Mouse (Mus musculus): Measurements from ENCODE around the gene Tgif1.

Gene Tgif1

DNA sequence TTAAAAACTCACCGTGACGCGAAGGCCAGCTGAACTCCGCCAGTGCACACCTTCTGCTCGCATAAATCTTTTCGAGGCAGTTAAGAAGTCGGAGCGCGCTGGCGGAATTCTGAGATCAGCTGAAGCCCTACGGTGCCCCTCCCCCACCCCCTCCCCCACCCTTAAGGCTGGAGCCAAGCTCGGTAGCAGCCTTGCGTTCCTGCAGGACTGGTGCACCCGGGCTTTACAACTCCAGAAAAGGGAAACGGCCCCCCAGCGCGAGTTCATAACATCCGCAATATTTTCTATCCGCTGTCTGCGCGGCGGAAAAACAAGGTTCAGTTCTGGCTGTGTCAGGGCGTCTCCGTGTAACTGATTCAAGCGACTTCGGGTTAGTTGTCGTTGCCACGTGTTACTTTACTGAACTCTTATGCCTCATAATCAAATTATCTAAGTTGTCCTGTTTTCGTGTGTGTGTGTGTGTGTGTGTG is at the start of gene Tgif1:
Tgif1 (minus strand) TSS at position 111 of the 470 bp plus-strand sequence.
- DNase-seq (ENCODE audit: low read depth, low spot score), result no peak

DNA sequence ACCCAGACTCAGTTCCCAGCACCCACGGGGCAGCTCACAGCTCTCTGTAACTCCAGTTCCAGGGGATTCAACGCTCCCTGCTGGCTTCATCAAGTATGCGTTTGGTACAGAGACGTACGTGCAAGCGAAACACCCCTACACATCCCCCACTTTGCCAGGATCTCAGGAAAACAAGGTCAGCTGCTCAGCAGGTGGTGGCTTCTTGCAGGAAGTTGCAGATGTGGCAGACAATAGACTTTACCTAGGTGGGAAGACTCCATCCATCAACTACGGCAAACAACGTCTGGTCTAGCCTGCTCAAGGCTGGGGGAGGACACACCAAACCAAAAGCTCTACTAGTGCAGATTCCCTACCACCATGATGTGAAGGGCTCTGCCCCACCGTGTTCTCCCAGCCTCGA is 47.3 kb upstream of the Tgif1 start:
- no peak for DNase-seq (ENCODE audit: low read depth, low spot score)

DNA sequence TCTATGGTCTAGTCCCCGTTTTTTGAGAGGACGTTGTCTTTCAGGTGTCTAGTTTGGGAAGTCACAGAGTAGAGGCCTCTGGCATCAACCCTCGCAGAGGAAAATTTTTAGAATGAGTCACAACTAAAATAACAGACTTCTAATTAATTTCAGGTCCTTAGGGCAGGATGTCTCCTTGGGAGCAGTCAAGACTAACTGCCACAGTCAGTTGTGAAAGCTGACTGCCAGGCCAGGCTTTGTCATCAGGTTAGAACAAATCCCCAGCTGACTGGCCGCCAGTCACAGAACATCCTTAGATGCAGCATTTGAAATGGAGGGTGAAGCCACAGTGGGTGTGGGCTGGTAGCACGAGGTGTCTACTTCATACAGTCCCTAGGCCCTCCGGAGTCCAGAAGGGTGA is 46.3 kb upstream of the Tgif1 start:
- DNase-seq (ENCODE audit: low read depth, low spot score), result no peak

DNA sequence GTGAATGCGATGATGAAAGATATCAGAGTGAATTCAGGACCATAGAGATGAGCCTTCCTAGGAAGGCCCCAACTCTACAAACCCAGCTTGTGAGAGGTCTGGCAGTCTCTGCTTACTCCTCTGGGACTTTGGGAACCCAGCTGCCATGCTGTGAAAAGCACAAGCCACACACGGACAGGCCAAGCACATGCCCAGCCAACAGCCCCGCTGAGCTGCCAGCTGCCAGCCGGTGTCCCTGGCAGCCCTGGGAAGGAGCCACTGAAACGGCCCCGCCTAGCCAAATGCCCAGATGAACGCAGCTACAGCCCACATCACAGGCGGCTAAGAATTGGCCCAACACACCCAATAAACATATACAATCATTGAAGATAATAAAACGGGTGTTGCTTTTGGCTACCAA is 41.5 kb upstream of the Tgif1 start:
- no peak for DNase-seq (ENCODE audit: low read depth, low spot score)

DNA sequence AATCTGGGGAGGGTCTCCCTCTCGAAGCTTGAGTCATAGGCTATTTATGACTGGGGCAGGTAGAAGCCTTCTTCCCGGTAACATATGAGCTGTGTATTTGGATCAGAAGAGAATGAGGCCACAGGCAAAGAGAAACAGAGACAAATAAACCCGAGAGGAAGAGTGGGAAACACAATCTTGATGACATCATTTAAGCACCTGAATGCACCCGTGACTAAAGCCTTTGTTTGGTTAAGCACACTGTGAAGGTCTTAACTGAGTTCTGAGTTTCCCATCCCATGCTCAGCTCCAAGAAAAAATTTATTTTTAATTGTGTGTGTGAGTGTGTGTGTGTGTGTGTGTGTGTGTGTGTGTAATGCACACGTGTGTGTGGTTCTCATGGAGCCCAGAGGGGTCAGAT is 39.8 kb upstream of the Tgif1 start:
- DNase-seq (ENCODE audit: low read depth, low spot score), result no peak

DNA sequence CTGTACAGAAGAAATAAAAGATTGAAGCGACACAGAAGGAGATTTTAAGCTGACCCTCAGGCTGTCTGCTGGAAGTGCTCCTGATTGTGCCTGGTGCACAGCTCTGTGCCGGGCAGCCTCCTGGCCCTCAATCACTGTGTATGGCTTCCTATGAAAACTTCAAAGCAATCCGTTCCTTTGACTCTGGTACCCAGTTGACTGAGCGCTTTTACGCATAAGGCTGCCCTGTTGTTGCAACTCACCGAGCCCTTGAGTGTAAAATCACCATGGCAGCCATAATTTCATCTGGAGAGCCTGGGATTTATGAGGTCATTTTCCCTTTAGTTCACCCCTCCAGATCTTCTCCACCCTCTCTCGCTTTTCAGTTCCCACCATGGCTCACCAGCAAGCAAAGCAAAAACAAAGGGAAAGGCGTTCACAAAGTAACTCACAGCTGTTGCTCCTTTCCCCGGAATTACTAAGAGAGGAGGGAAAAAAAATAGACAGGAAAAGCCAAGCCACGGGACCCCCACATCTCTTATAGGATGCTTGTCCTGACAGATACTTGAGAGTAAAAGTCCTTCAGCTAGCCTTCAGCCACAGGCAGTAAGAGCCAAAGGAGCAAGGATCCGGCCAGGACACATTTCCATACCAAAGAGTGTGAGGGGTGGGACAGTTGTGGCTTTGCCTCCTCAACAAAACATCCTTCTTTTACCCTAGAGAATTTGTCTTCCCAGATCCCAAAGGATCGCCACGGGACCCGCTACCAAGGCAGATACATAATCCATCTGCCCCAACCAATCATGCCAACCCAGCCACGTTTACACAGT is 39.1 kb upstream of the Tgif1 start:
- no peak for DNase-seq (ENCODE audit: low read depth, low spot score)

DNA sequence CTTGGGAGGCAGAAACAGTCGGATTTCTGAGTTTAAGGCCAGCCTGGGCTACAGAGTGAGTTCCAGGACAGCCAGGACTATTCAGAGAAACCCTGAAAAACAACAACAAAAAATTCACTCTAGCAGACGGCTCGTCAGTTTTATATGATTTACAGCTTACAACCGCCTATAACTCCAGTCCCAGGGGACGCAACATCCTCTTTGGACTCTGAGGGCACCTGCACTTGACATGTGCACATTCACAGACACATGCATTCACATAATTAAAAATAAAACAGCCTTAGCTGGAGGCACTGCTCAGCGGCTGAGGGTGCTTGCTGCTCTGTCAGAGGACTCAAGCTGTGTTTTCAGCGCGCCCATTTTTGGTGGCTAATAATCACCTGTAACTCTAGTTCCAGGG is 37.2 kb upstream of the Tgif1 start:
- no peak for DNase-seq (ENCODE audit: low read depth, low spot score)

DNA sequence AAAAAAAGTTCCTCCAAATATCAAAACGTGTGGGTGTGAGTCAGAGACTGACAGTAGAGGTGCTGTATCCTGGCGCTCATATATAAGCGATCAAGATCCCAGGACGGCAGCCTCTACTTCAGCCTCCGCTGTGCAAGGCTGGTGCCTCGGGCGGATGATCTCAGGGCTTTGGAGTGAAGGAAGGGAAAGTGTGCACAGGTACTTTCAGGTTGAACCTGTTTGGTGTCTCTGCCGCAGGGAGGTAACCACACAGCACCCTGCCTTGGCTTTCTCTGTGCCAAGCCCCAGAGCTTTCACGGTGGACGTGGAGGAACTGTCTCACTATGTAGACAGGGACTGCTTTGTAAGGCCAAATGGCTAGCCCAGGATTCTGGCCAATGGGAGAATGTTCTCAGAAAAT is 35.3 kb upstream of the Tgif1 start:
- DNase-seq (ENCODE audit: low read depth, low spot score), result no peak

DNA sequence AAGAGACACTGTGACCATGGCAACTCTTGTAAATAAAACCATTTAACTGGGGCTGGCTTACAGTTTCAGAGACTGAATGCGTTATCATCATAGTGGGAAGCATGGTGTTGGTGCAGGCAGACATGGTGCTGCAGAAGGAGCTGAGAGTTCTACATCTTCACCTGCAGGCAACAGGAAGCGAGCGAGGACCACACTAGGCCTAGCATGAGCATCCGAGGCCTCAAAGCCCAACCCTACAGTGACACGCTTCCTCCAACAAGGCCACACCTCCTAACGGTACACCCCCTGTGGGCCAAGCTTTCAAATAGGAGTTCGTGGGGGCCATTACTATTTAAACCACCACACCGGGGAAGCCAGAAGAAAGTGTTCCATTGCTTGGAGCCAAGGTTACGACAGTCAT is 34.5 kb upstream of the Tgif1 start:
- DNase-seq (ENCODE audit: low read depth, low spot score), result no peak

DNA sequence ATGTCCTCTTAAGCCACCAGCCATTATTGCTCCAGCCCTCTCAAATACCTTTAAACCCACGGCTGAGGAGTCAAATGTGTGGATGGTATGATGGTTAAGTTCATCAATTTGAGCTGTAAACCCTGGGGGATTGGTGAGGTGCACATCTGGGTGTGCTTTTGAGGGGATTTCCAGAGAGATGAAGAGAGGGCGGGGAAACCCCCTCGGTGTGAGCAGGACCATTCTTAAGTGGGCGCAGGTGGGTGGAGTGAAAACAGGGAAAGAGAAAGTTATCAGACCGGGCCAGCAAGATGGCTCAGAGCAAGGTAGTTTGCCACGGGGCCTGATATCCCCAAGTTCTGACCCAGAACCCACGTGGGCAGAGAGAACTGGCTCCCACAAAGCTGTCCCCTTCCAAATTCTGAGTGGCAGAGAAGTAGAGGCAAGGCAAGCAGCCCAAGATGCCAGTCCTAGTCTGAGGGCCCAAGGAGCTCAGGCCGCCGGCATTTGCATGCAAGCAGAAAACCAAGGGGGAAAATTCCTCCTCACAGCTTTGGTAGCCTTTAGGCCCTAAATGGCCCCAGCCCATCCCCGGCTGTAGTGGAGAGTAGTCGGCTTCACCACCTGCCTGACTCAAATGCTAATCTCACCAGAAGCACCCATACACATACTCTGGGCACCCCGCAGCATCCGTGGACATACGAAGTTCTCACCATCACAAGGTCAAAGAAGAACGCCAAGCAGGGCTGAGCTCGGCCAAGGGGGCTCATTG is 33.5 kb upstream of the Tgif1 start:
- DNase-seq (ENCODE audit: low read depth, low spot score), result no peak

DNA sequence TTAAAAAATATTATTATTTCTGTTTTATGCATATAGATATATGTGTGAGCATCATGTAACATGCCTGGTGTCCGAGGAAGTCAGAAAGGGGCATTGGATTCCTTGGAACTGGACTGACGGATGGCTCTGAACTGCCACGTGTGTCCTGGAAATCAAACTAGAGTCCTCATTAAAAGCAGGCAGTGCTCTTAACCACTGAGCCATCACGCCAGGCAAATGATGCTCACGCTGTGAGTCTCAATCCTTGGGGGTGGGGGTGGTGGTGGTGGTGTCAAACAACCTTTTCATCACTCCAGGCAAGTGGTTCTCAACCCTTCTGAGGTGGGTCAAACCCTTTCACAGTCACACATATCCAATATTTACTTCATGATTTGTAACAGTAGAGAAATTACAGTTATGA is 32.5 kb upstream of the Tgif1 start:
- no peak for DNase-seq (ENCODE audit: low read depth, low spot score)

DNA sequence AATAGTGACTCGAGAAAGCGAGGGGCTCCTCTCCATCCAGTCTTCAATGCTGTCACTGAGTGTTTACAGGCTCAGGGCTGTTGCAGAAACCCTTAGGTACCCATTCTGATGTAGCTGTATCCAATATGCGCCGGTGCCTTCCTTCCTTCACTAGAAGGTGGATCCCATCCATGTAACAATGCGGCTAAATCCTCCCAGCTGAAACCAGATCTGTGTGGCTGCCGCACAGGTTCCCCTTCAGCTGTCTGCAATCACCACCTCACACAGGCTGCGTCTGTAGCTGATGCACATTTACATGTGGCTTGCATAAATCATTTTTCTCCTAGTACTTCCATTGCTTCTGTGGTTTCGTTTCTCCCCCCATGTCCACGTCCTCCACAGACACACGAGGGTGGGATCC is 28.6 kb upstream of the Tgif1 start:
- DNase-seq (ENCODE audit: low read depth, low spot score), result no peak

DNA sequence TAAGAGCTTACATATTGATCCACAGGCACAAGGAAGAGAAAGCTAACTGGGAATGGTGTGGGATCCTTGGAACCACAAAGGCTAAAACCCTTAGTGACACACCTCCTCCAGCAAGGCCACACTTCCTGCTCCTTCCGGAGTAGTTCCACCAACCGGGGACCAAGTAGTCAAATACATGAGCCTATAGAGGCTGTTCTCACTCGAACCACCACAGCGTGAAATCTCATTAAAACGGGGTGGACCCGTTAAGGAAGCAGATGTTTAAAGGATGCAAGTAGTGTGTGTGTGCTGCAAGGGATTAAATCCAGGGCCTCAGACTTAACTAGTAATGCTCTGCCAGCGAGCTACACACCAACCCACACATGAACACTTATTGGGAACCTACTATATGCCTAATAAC is 27.8 kb upstream of the Tgif1 start:
- no peak for DNase-seq (ENCODE audit: low read depth, low spot score)

DNA sequence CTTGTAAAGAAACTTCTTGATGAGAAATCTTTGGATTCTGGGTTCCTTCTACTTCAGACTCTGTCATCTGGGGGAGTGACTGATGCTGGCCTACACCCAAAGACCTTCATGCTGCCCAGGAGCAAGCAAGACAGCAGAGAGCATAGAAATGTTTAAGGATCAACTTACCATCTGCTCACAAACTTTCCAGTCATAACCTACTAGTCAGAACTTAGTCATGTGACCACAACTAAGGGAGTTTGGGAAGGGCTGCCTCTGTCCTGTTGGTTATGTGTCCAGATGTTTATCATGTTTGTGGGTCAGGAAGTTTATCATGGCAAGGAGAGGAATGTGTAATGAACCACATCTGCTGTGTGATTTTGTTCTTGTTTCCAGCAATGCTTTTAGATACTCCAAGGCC is 24.9 kb upstream of the Tgif1 start:
- DNase-seq (ENCODE audit: low read depth, low spot score), result no peak

DNA sequence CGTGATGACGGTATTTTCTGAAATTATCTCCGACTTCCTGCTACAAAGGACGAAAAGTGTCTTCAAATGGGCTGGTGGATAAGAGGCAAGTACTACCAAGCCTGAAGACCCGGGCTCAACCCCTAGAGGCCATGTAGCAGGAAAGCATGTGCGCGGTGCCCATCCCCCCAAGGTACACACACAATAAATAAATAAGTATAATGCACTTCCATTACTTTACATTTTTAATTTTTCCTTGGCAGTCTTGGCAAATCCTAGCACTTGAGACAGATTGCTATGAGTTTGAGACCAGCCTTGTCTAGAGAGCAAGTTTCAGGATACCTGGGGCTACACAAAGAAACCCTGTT is 20.4 kb upstream of the Tgif1 start:
- no peak for DNase-seq (ENCODE audit: low read depth, low spot score)

DNA sequence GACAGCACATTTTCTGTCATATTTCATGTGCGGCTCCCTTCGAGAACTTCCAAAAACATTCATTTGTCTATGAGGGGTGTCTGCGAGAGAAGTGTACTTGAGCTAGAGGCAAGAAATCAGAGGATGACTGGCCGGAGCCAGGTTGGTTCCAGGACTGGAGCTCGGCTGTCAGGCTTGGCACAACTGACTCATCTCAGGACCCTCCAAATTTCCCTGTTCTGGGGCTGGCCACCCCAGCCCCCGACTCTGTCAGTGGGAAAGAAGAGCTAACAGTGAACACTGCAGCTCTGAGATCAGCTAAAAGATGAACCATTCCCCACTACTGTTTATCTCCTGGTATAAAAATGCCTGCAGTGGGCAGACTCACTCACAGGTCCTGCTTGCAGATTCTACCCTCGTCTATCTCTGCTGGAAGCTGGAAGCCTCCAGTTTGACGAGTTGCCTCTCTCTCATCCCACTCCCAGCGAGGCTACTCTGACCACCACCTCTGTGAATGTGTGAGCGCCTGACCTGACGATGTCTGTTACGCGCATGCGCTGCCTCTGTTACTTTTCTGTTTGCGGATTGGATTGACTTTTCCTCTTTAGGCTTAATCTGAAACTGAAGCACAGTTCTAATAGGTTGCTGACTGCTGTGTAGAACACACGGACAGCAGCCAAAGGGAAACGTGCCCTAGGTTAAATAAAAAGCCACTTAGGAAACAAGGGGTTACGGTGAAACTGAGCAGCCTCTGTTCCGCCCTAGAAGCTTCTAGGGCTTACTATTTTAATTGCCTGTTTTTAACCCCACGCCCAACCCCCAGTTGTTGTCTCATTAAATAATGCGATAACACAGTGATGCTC is 19.8 kb upstream of the Tgif1 start:
- DNase-seq (ENCODE audit: low read depth, low spot score), result no peak

DNA sequence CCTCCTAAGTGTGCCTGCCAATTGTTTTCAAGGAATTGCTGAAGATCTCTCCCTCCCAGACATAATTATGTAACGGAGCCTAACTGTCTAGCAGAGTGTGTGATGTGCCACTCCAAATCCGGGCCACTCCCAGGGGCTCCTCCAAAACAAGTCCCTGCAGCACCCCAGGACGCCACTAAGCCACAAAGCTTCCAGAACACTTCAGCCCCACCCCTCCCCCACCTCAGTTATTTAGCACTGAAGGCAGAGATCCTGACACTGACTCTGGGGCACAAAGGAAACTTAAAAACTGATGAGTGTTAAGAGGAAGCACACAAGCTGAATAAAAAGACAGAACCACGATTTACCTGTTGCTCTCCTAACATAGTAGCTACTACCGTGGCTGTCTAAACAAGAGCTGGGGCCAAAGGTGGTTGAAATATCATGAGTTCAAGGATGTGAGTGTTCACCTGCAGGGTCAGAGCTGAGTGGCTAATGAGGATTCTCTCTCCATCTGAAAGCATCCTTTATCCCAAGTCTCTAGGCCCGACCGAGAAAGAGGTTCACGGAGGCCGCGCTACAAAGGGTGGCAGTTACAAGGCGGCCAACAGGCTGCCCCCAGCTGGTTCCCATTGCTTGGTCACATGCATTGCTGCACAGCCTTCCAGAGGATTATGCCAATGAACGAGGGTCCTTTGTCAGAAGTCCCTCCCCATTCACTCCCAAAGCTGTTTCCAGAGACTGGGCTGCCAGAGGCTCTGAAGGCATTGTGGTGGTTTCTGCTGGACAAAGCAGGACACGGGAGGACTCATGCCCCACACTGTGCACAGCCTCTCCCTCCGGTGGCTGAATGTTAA is 19.0 kb upstream of the Tgif1 start:
- no peak for DNase-seq (ENCODE audit: low read depth, low spot score)

DNA sequence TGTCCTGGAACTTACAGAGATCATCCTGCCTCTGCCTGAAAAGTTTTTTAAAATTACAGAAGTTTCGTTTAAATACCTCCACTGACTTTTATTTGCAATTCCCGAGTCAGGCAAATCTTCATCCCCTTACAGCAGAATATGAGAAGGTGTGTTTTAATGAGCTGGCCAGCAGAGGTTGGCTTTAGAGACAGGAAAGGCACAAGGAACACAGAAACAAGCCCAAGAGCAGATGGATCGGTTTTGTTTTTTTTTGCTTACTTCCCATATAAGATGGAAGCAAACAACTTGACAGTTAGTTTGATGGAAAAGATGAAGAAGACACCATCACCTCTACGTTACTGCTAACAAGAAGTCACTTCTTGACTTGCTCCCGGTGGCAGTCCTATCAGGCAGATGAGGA is 18.3 kb upstream of the Tgif1 start:
- DNase-seq (ENCODE audit: low read depth, low spot score), result no peak

DNA sequence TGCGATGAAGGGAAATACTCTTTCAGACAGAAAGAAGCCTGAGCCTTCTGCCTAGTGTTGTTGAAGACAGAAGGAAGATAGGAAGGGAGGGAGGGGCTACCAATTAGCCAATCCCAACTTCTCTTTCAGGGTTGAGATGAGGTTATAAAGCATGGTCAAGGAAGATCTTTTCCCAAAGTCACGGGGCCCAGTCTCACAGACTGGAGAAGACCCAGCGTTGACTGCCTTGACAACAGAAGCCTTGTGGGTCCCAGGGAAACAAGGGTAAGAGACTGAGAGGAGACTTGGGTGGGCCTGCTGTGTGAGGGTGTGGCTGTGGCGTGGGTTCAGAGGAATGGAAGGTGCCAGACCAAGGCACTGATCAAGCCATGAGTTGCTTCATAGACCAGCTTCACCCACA is 17.2 kb upstream of the Tgif1 start:
- no peak for DNase-seq (ENCODE audit: low read depth, low spot score)

DNA sequence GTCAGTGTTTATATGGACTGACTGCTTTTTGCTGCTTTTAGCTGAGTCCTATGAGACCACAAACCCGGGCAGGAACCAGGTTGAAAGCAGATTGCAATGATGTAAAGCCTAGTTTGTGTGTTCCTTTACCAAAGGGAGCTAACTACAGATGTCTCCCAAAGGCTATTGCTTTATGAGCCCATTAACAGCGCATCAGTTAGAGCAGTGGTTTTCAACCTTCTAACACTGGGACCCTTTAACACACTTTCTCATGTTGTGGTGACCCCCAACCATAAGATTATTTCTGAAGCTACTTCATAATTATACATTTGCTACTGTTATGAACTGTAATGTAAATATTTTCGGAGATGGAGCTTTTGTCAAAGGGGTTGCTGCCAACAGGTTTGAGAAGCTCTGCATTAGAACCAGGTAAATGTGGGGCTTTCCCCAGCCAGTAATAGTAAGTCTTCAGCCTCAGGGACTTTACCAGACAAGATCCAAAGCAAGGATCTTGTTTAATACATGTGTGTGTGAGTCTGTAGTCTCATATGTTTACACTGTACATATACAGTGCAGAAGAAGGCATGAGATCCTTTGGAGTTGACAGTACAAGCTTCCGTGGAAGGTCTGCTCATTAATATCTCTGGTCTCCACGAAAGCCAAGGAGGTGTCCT is 15.4 kb upstream of the Tgif1 start:
- DNase-seq (ENCODE audit: low read depth, low spot score), result no peak

DNA sequence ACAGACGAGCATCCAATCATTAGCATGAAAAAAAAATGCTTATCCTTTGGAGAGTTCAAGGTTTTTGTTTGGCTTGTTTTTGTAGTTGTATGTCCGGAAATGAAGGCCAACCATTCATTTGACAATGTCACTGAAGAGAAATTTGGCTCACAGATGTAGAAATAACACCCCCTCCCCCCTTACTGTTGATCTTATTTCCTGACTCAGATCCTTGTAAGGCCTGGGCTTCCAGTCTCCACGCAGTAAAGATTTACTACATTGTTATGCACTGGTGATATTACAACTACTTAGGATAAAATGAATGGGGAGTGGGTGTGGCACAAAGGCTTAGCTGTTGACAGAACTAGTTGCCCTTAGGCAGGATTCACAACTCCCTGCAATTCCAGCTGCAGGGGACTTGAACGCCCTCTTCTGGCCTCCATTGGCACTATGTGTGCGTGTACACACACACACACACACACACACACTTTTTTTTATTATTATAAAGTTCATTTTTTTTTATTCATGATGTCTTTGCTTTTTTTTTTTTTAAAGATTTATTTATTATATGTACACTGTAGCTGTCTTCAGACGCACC is 13.3 kb upstream of the Tgif1 start:
- DNase-seq (ENCODE audit: low read depth, low spot score), result no peak

Data from c-Kit-negative CD71-positive TER-119-positive erythroid progenitor cells, embryonic 14.5 days (primary cell).